Mouse (Mus musculus) liver, embryonic 11.5 days (tissue): Measurements from ENCODE around the gene Dct. TPM values are rescaled to one million over a fixed set of nuclear protein-coding genes. Genes with fewer than 3 reads are reported as not detected.

ENCODE experiments used
- ATAC-seq: fragments of 200-750 bp; cut with Nextera tagmentation; replicated peaks from 2 replicates; pipeline ENCODE4 v1.8.0; 2017; ENCODE audit warnings: moderate number of reproducible peaks, mild to moderate bottlenecking, moderate TSS enrichment, moderate library complexity; ENCODE audit not compliant: low FRiP score
- DNase-seq: peaks from one replicate; pipeline ENCODE4 v3.0.0-alpha.2; 2017; ENCODE audit warnings: low spot score
- H3K27ac ChIP-seq: fragments of 300-500 bp; sonication (generic); 2 replicates; pipeline ENCODE4 v1.5.1; 2014; ENCODE audit warnings: mild to moderate bottlenecking, low read depth, low read length, control low read depth
- H3K27me3 ChIP-seq: fragments of 300-500 bp; sonication (generic); replicated peaks from 2 replicates; pipeline ENCODE4 v1.6.1; 2014; ENCODE audit warnings: low read length, mixed read lengths; ENCODE audit not compliant: control insufficient read depth, insufficient read depth
- H3K36me3 ChIP-seq: fragments of 300-500 bp; sonication (generic); 2 replicates; pipeline ENCODE4 v1.6.1; 2014; ENCODE audit warnings: mild to moderate bottlenecking, low read length, moderate library complexity, mixed read lengths; ENCODE audit not compliant: control insufficient read depth, insufficient read depth
- H3K4me1 ChIP-seq: fragments of 300-500 bp; sonication (generic); replicated peaks from 2 replicates; pipeline ENCODE4 v1.6.1; 2014; ENCODE audit warnings: low read length, mixed read lengths; ENCODE audit not compliant: control insufficient read depth, insufficient read depth
- H3K4me2 ChIP-seq: fragments of 300-500 bp; sonication (generic); 2 replicates; pipeline ENCODE4 v1.6.1; 2014; ENCODE audit warnings: mild to moderate bottlenecking, control low read depth, moderate library complexity
- H3K4me3 ChIP-seq: fragments of 300-500 bp; sonication (generic); 2 replicates; pipeline ENCODE4 v1.5.1; 2014; ENCODE audit warnings: low read depth, low read length, control low read depth
- H3K9ac ChIP-seq: fragments of 300-500 bp; sonication (generic); 2 replicates; pipeline ENCODE4 v1.6.1; 2014; ENCODE audit warnings: low read depth, low read length, control low read depth
- H3K9me3 ChIP-seq: fragments of 300-500 bp; sonication (generic); 2 replicates; pipeline ENCODE4 v1.6.1; 2016; ENCODE audit warnings: low read length, inconsistent platforms, mixed read lengths; ENCODE audit not compliant: control insufficient read depth
- WGBS: fragments of 180-500 bp; shearing (Covaris S2); extraction: QIAGEN DNeasy Blood & Tissue Kit; methylation state at CpG from one replicate; pipeline ENCODE4 v1.1.7; 2014; 5-methylcytosine and 5-hydroxymethylcytosine counted together
- polyA plus RNA-seq: library from polyadenylated mRNA; unstranded; fragments of >200 nt; fragmentation: Nextera tagmentation; extraction: Ambion mirVana; gene quantifications from 2 replicates; pipeline ENCODE4 v1.2.1, GENCODE M21; 2014

The Dct gene
- polyA plus RNA-seq, 1 experiment from 2014 or later: 1.1 TPM

DNA sequence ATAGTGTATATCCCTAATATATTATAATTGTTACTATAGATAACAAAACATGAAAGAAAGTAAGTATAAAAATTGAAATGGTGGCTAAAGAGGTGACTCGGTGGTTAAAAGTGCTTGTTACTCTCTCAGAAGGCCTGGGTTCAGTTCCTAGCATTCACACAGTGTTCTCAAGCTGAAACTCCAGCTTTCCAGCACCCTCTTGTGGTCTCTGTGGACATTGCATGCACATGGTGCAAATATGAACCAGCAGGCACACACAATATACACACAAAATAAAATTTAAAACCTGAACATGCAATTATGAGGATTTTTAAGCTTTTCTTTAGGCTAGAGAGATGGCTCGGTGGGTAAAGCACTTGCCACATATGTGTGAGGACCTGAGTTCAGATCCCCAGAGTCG lies 24.5 kb downstream of the Dct start:
- Histone ChIP-seq H3K4me2 (no peak overlapping the region), H3K27ac (no peak overlapping the region), H3K36me3 (no peaks in the 10 kb centered on the region), H3K27me3 (no peaks in the 10 kb centered on the region), H3K9ac (no peak overlapping the region), H3K4me3 (no peak overlapping the region), H3K4me1 (no peaks in the 10 kb centered on the region), H3K9me3 (peaks cover 11% of the 10 kb centered on the region)
- DNase-seq (no peak), ATAC-seq (no peak)
- WGBS: 86% methylated on average over 3 of the region's 3 CpGs

DNA sequence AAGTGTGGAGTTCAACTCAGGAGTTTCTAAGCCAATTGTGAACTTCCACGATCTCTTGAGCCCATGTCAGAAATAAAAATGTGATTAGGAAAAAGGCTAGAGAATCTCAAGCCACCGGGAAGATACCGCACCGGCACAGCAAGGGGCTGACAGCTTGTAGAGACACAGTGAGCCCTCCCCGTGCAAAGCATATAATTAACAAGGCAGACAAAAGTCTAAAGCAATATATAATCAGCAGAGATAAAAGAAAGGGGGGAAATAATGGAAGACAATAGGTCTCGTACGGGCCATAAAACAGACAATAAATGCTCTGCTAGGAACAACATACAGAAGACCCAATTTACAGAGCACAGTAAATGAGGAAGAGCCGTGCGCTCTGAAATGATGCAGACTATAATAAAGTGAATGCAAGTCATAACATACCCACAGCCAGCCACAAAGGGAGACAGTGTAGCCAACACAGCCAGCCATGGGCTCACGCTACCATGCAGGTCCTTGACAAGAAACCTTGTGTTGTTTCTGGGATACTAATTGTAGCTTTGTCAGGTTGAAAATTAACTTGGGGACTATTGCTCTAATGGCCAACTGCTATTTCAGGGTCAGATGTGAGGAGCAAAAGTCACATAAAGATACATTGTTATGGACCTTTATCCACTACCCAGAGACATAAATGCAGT lies 30.0 kb downstream of the Dct start:
- no peaks in the 10 kb centered on the region for H3K4me1 ChIP-seq
- H3K27me3 ChIP-seq: no peaks in the 10 kb centered on the region
- no peak overlapping the region for H3K9ac ChIP-seq
- 79% methylated on average over 10 of the region's 10 CpGs for whole genome bisulfite sequencing
- DNase-seq (no peak), ATAC-seq (no peak)
- no peak overlapping the region for H3K27ac ChIP-seq
- no peaks in the 10 kb centered on the region for H3K9me3 ChIP-seq
- H3K4me2 ChIP-seq: no peak overlapping the region
- no peaks in the 10 kb centered on the region for H3K36me3 ChIP-seq
- no peak overlapping the region for H3K4me3 ChIP-seq

DNA sequence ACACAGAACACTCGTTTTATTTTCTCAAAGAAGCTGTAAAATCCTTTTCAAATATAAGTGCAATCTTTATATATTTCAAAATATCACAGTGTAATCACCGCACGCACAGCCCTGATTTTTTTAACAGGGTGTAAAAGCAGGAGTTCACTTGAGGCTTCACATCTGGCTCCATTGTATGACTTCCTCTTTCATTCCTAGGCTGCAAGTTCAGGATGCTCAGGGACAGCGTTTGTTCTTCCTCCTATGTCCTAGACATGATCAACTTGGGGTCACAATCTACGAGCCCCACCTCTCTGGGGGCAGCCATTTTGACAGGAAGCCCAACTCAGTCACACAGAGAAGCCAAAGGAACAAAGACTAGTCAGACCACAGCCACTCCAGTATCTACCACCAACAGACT lies 32.7 kb downstream of the Dct start:
- Histone ChIP-seq H3K4me2 (no peak overlapping the region), H3K27ac (no peak overlapping the region), H3K4me3 (no peak overlapping the region), H3K9me3 (no peaks in the 10 kb centered on the region), H3K9ac (no peak overlapping the region), H3K27me3 (no peaks in the 10 kb centered on the region), H3K36me3 (no peaks in the 10 kb centered on the region), H3K4me1 (no peaks in the 10 kb centered on the region)
- 67% methylated on average over 5 of the region's 5 CpGs for WGBS
- DNase-seq: no peak
- ATAC-seq: no peak

DNA sequence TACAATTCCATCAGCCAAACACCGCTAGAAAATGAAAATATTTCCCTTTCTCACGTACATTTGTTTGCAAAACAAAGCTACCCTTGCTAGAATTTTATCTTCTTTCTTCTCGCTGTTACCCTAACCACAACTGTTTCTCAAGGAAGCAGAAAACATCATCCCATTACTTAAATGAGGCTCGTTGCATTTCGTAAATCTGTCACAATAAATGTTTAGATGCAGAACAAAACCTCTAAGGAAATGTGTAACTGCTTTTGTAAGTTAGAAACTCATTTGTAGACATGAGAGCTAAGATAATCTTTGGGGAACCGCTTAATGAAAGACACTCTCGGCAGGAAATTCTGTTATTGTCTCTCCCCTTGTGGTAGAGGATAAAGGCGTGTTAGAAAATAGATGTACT lies 38.8 kb downstream of the Dct start:
- Histone ChIP-seq H3K4me2 (no peak overlapping the region), H3K4me1 (no peaks in the 10 kb centered on the region), H3K27ac (no peak overlapping the region), H3K27me3 (no peaks in the 10 kb centered on the region), H3K9me3 (no peaks in the 10 kb centered on the region), H3K9ac (no peak overlapping the region), H3K4me3 (no peak overlapping the region), H3K36me3 (no peaks in the 10 kb centered on the region)
- WGBS: 80% methylated on average over 8 of the region's 8 CpGs
- DNase-seq (no peak), ATAC-seq (no peak)

DNA sequence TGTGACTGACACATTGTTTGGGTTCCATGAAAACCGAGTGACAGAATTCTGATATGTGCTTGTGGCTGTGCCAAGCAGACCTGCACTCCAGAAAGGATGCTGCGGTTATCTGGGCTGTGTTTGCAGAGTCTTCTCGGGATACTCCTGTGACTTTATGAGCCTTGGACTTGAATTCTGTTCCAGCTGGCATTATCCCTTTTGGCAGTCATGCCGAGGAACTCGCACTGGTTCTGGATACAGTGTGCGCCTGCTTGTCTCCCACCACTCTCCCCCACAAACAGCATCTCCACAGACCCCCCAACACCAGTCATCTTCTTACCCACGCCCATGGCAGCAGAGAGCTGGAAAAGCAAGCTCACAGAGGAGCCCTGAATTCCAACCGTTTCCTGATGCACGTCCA lies 42.5 kb downstream of the Dct start:
- Histone ChIP-seq H3K4me1 (no peaks in the 10 kb centered on the region), H3K4me2 (no peak overlapping the region), H3K4me3 (no peak overlapping the region), H3K9me3 (no peaks in the 10 kb centered on the region), H3K27ac (no peak overlapping the region), H3K36me3 (no peaks in the 10 kb centered on the region), H3K27me3 (no peaks in the 10 kb centered on the region), H3K9ac (no peak overlapping the region)
- DNase-seq: no peak
- 75% methylated on average over 9 of the region's 9 CpGs for WGBS
- no peak for ATAC-seq

DNA sequence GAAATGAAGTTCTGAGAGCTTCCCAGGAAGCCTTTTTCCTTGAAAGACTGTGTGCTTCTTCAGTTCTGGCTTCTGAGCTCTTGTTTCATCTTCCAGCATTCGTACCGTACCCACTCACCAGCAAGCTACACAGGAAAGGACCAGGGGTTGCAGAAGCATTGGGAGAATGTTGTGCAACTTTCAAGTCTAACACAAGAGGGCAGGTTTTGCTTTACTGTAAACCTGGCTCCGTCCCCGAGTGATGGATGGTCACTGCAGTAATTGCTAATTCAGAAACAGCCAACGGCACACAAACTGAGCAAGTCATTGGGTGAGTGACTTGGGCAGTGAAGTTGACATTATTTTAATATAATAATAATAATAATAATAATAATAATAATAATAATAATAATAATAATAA lies 46.3 kb downstream of the Dct start:
- 25% methylated on average over 5 of the region's 5 CpGs for WGBS
- ATAC-seq (no peak), DNase-seq (no peak)
- no peaks in the 10 kb centered on the region for H3K36me3 ChIP-seq
- H3K4me1 ChIP-seq: 0 out of 2 replicates have a peak, but pooled peaks cover 5% of the 10 kb centered on the region
- no peaks in the 10 kb centered on the region for H3K9me3 ChIP-seq
- H3K4me3 ChIP-seq: no peak overlapping the region
- H3K27me3 ChIP-seq: no peaks in the 10 kb centered on the region
- no peak overlapping the region for H3K9ac ChIP-seq
- no peak overlapping the region for H3K27ac ChIP-seq
- no peak overlapping the region for H3K4me2 ChIP-seq

DNA sequence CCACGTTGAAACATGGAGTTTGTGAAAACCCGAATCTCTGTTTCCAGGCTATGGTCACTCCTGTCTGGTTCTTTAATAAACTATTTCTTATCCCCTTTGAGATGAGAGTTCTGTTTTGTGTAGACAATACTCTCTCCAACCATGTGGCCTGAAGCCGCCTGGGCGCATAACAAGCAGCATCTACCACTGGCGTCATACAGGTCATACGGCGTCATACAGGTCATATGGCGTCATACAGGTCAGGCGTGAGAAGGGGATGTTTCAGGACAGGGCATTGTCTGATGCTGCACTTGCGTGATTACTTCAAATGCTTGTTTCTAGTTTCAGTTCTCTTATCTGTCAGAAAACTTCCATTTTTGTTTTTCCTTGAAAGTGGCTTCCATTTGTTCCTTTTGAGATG lies 47.6 kb downstream of the Dct start:
- Histone ChIP-seq H3K9ac (no peak overlapping the region), H3K4me1 (0 out of 2 replicates have a peak, but pooled peaks cover 5% of the 10 kb centered on the region), H3K27me3 (no peaks in the 10 kb centered on the region), H3K9me3 (no peaks in the 10 kb centered on the region), H3K36me3 (no peaks in the 10 kb centered on the region), H3K4me3 (no peak overlapping the region), H3K4me2 (no peak overlapping the region), H3K27ac (no peak overlapping the region)
- 86% methylated on average over 10 of the region's 10 CpGs for WGBS
- ATAC-seq: no peak
- DNase-seq: no peak

DNA sequence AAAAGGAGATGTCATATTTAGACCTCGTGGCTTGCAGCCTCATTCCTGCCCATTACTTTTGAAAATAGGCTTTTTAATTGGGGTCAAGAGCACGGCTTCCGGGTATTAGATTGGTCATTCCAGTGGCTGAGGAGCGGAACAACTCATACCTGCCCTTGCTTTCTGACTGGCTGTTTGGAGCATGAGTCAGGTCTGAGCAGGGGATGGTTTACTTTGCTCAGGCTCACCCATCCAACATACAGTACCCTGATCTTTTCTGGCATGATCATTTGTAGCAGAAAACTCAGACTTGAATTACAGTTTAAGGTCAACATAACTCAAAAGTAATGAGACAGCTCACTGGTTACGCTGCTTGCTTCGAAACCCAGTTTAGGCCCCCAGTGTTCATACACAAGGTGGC lies 58.2 kb downstream of the Dct start:
- H3K9me3 ChIP-seq: no peaks in the 10 kb centered on the region
- H3K4me1 ChIP-seq: no peaks in the 10 kb centered on the region
- ATAC-seq (no peak), DNase-seq (no peak)
- H3K4me3 ChIP-seq: no peak overlapping the region
- 80% methylated on average over 6 of the region's 6 CpGs for WGBS
- no peaks in the 10 kb centered on the region for H3K36me3 ChIP-seq
- no peak overlapping the region for H3K27ac ChIP-seq
- no peaks in the 10 kb centered on the region for H3K27me3 ChIP-seq
- no peak overlapping the region for H3K4me2 ChIP-seq
- no peak overlapping the region for H3K9ac ChIP-seq

DNA sequence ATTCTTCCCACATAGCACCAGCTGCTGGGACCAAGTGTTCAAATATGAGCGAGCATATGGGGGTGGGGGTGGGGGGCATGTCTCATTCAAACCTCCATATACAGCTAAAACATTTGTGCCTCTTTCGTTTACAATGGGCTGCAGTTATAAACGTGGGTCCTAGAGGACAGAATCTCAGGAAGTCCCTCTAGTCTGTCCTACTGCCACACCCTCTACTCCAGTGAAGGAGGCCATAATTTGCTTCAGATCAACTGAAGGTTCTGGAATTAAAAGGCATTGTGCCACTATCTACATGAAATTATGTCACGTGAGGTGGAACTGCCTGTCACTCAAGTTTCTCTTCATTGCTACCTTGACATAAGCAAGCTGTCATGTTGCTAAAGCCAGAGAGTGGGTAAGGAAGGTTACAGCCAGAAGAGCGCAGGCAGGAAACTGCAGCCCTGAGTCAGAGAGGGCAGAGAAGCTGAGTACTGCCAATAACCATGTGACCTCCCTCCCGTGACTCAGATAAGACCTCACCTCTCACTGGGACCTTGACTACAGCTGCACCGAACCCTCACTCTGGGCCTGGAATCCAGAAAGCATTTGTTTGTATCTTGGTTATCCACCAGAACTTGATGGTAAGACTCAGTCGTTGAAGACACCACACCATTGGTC lies 59.3 kb downstream of the Dct start:
- Histone ChIP-seq H3K27ac (no peak overlapping the region), H3K27me3 (no peaks in the 10 kb centered on the region), H3K36me3 (no peaks in the 10 kb centered on the region), H3K4me2 (no peak overlapping the region), H3K4me3 (no peak overlapping the region), H3K9me3 (no peaks in the 10 kb centered on the region), H3K4me1 (no peaks in the 10 kb centered on the region), H3K9ac (no peak overlapping the region)
- 66% methylated on average over 8 of the region's 8 CpGs for WGBS
- DNase-seq: no peak
- no peak for ATAC-seq
